Mouse (Mus musculus): ENCODE results near the gene Senp6. TPM values are rescaled to one million over a fixed set of nuclear protein-coding genes. Genes with fewer than 3 reads are reported as not detected.
A peak's percentile ranks its signal among the peaks of the same experiment; 100 is the strongest.
"Not testable (repeated sequence)": the region's sequence is repeated elsewhere in the genome, so short reads cannot be mapped to it uniquely, and the experiment has no call there.

The Senp6 gene
- polyA plus RNA-seq, 1 experiment, result 71.9 TPM

GRCm38 (mm10) chr9:80080941-80081340 is 14.2 kb downstream of the Senp6 start:
- Histone ChIP-seq H3K9me3 (no peaks in the 10 kb centered on the region), H3K4me3 (replicated peaks) (peak overlapping the region; percentile 25), H3K27me3 (replicated peaks) (no peaks in the 10 kb centered on the region), H3K36me3 (replicated peaks; ENCODE audit: low read length) (peaks cover 40% of the 10 kb centered on the region), H3K4me1 (peaks cover 78% of the 10 kb centered on the region)
- TF ChIP-seq GATA1 (IDR thresholded peaks at IDR 0.05; ENCODE audit: borderline replicate concordance, low read length) (no peak), FLI1 (IDR thresholded peaks at IDR 0.05; ENCODE audit: low read length) (0 out of 2 replicates have a peak, but pooled peaks have one; percentile 13)

GRCm38 (mm10) chr9:80084429-80085092 is 17.9 kb downstream of the Senp6 start:
- Histone ChIP-seq H3K4me3 (replicated peaks) (no peak overlapping the region), H3K9me3 (no peaks in the 10 kb centered on the region), H3K36me3 (replicated peaks; ENCODE audit: low read length) (peaks cover 28% of the 10 kb centered on the region), H3K27me3 (replicated peaks) (no peaks in the 10 kb centered on the region), H3K4me1 (peaks cover 71% of the 10 kb centered on the region)
- TF ChIP-seq FLI1 (IDR thresholded peaks at IDR 0.05; ENCODE audit: low read length) (no peak), GATA1 (IDR thresholded peaks at IDR 0.05; ENCODE audit: borderline replicate concordance, low read length) (no peak)

- Histone ChIP-seq H3K9me3 (no peaks in the 10 kb centered on the region), H3K27me3 (replicated peaks) (no peaks in the 10 kb centered on the region), H3K4me1 (peaks cover 67% of the 10 kb centered on the region), H3K36me3 (replicated peaks; ENCODE audit: low read length) (peaks cover 29% of the 10 kb centered on the region), H3K4me3 (replicated peaks) (no peak overlapping the region)
- TF ChIP-seq GATA1 (IDR thresholded peaks at IDR 0.05; ENCODE audit: borderline replicate concordance, low read length) (no peak), FLI1 (IDR thresholded peaks at IDR 0.05; ENCODE audit: low read length) (no peak)
These were observed 19.0 kb downstream of the Senp6 start for GRCm38 (mm10) chr9:80085665-80086064.

- not testable (repeated sequence) for H3K27me3 ChIP-seq (replicated peaks); H3K9me3 ChIP-seq; H3K4me3 ChIP-seq (replicated peaks)
- Histone ChIP-seq H3K36me3 (replicated peaks; ENCODE audit: low read length) (peaks cover 34% of the 10 kb centered on the region), H3K4me1 (peaks cover 65% of the 10 kb centered on the region)
These were observed 19.7 kb downstream of the Senp6 start for GRCm38 (mm10) chr9:80086272-80086966.

GRCm38 (mm10) chr9:80089409-80089808 is 22.7 kb downstream of the Senp6 start:
- no peak; the same call in 2 of the 3 replicates for TF ChIP-seq GATA1 (IDR thresholded peaks at IDR 0.05; ENCODE audit: borderline replicate concordance, low read length)
- TF ChIP-seq FLI1 (IDR thresholded peaks at IDR 0.05; ENCODE audit: low read length), result no peak
- peaks cover 39% of the 10 kb centered on the region for H3K4me1 ChIP-seq
- H3K36me3 ChIP-seq (replicated peaks; ENCODE audit: low read length), result peaks cover 45% of the 10 kb centered on the region
- no peak overlapping the region for H3K4me3 ChIP-seq (replicated peaks)
- H3K9me3 ChIP-seq, result no peaks in the 10 kb centered on the region
- no peaks in the 10 kb centered on the region for H3K27me3 ChIP-seq (replicated peaks)

GRCm38 (mm10) chr9:80096325-80096724 is 29.6 kb downstream of the Senp6 start:
- Histone ChIP-seq H3K9me3 (no peaks in the 10 kb centered on the region), H3K4me3 (replicated peaks) (no peak overlapping the region), H3K36me3 (replicated peaks; ENCODE audit: low read length) (peaks cover 58% of the 10 kb centered on the region), H3K4me1 (peaks cover 5% of the 10 kb centered on the region; the same call in 1 of the 2 replicates), H3K27me3 (replicated peaks) (no peaks in the 10 kb centered on the region)
- TF ChIP-seq FLI1 (IDR thresholded peaks at IDR 0.05; ENCODE audit: low read length) (no peak), GATA1 (IDR thresholded peaks at IDR 0.05; ENCODE audit: borderline replicate concordance, low read length) (no peak)

- peaks cover 72% of the 10 kb centered on the region for H3K36me3 ChIP-seq (replicated peaks; ENCODE audit: low read length)
- H3K27me3 ChIP-seq (replicated peaks), result no peaks in the 10 kb centered on the region
- peaks cover 23% of the 10 kb centered on the region for H3K4me1 ChIP-seq
- H3K4me3 ChIP-seq (replicated peaks), result no peak overlapping the region
- TF ChIP-seq GATA1 (IDR thresholded peaks at IDR 0.05; ENCODE audit: borderline replicate concordance, low read length), result no peak
- no peak for TF ChIP-seq FLI1 (IDR thresholded peaks at IDR 0.05; ENCODE audit: low read length)
- no peaks in the 10 kb centered on the region for H3K9me3 ChIP-seq
These were observed 79.4 kb downstream of the Senp6 start for GRCm38 (mm10) chr9:80145992-80146587.

GRCm38 (mm10) chr9:80149594-80149993 is 82.9 kb downstream of the Senp6 start:
- Histone ChIP-seq H3K36me3 (replicated peaks; ENCODE audit: low read length) (peaks cover 53% of the 10 kb centered on the region), H3K4me1 (peaks cover 25% of the 10 kb centered on the region), H3K9me3 (no peaks in the 10 kb centered on the region), H3K27me3 (replicated peaks) (no peaks in the 10 kb centered on the region), H3K4me3 (replicated peaks) (peak overlapping the region; percentile 28)
- TF ChIP-seq FLI1 (IDR thresholded peaks at IDR 0.05; ENCODE audit: low read length) (no peak), GATA1 (IDR thresholded peaks at IDR 0.05; ENCODE audit: borderline replicate concordance, low read length) (no peak)

GRCm38 (mm10) chr9:80155277-80155676 is 88.6 kb downstream of the Senp6 start:
- TF ChIP-seq FLI1 (IDR thresholded peaks at IDR 0.05; ENCODE audit: low read length), result no peak
- TF ChIP-seq GATA1 (IDR thresholded peaks at IDR 0.05; ENCODE audit: borderline replicate concordance, low read length), result no peak
- Histone ChIP-seq H3K9me3 (no peaks in the 10 kb centered on the region), H3K4me3 (replicated peaks) (no peak overlapping the region), H3K4me1 (peaks cover 38% of the 10 kb centered on the region), H3K36me3 (replicated peaks; ENCODE audit: low read length) (peaks cover 15% of the 10 kb centered on the region), H3K27me3 (replicated peaks) (peaks cover 10% of the 10 kb centered on the region)

- no peaks in the 10 kb centered on the region for H3K9me3 ChIP-seq
- H3K4me1 ChIP-seq, result peaks cover 36% of the 10 kb centered on the region
- peak overlapping the region; percentile 62 for H3K4me3 ChIP-seq (replicated peaks)
- TF ChIP-seq FLI1 (IDR thresholded peaks at IDR 0.05; ENCODE audit: low read length) (no peak), GATA1 (IDR thresholded peaks at IDR 0.05; ENCODE audit: borderline replicate concordance, low read length) (no peak)
- peaks cover 11% of the 10 kb centered on the region for H3K36me3 ChIP-seq (replicated peaks; ENCODE audit: low read length)
- H3K27me3 ChIP-seq (replicated peaks), result peaks cover 18% of the 10 kb centered on the region
These were observed 90.1 kb downstream of the Senp6 start for GRCm38 (mm10) chr9:80156780-80157179.
